Mouse (Mus musculus): ENCODE measurements around the gene Ltbp3.

GRCm38 (mm10) chr19:5693801-5694200, 46.9 kb upstream of the Ltbp3 start:
- no peak for TF ChIP-seq CTCF (IDR thresholded peaks at IDR 0.05; ENCODE audit: low read depth)
- TF ChIP-seq EP300 (IDR thresholded peaks at IDR 0.05; ENCODE audit: low read depth) = no peak

All from heart, postnatal 0 days (tissue).